Mouse (Mus musculus) neural tube, embryonic 13.5 days (tissue): Measurements from ENCODE around the gene Pagr1b. TPM values are rescaled to one million over a fixed set of nuclear protein-coding genes. Genes with fewer than 3 reads are reported as not detected.

Source experiments
- ATAC-seq: fragments of 200-750 bp; cut with Nextera tagmentation; 2 replicates; pipeline ENCODE4 v1.8.0; 2017; ENCODE audit warnings: low read depth, mild to moderate bottlenecking, moderate TSS enrichment, moderate library complexity
- H3K27ac ChIP-seq: fragments of 300-500 bp; sonication (generic); replicated peaks from 2 replicates; pipeline ENCODE4 v1.5.1; 2015; ENCODE audit warnings: moderate library complexity, mild to moderate bottlenecking, inconsistent platforms
- H3K27me3 ChIP-seq: fragments of 300-500 bp; sonication (generic); 2 replicates; pipeline ENCODE4 v1.6.1; 2015; ENCODE audit warnings: mild to moderate bottlenecking, inconsistent platforms
- H3K36me3 ChIP-seq: fragments of 300-500 bp; sonication (generic); 2 replicates; pipeline ENCODE4 v1.6.1; 2015; ENCODE audit warnings: mild to moderate bottlenecking, inconsistent platforms
- H3K4me1 ChIP-seq: fragments of 300-500 bp; sonication (generic); replicated peaks from 2 replicates; pipeline ENCODE4 v1.6.1; 2015; ENCODE audit warnings: inconsistent platforms
- H3K4me2 ChIP-seq: fragments of 300-500 bp; sonication (generic); 2 replicates; pipeline ENCODE4 v1.6.1; 2015; ENCODE audit warnings: inconsistent platforms, mild to moderate bottlenecking, moderate library complexity
- H3K4me3 ChIP-seq: fragments of 300-500 bp; sonication (generic); 2 replicates; pipeline ENCODE4 v1.5.1; 2015; ENCODE audit warnings: mild to moderate bottlenecking, inconsistent platforms
- H3K9ac ChIP-seq: fragments of 300-500 bp; sonication (generic); 2 replicates; pipeline ENCODE4 v1.6.1; 2015; ENCODE audit warnings: moderate library complexity, mild to moderate bottlenecking, inconsistent platforms
- H3K9me3 ChIP-seq: fragments of 300-500 bp; sonication (generic); 2 replicates; pipeline ENCODE4 v1.6.1; 2016; ENCODE audit warnings: inconsistent platforms
- WGBS: fragments of 180-500 bp; shearing (Covaris S2); methylation state at CpG from one replicate; pipeline ENCODE4 v1.1.7; 2015; 5-methylcytosine and 5-hydroxymethylcytosine counted together
- polyA plus RNA-seq: library from polyadenylated mRNA; unstranded; fragments of >200 nt; fragmentation: Nextera tagmentation; extraction: Ambion mirVana; gene quantifications from 2 replicates; pipeline ENCODE4 v1.2.1, GENCODE M21; 2015

Gene Pagr1b
- polyA plus RNA-seq, 1 experiment from 2014 or later = 0.50 TPM

- no peak overlapping the region for H3K4me3 ChIP-seq
- H3K9me3 ChIP-seq = no peaks in the 10 kb centered on the region
- H3K9ac ChIP-seq = no peak overlapping the region
- no peak for ATAC-seq
- H3K36me3 ChIP-seq = peaks cover 34% of the 10 kb centered on the region
- no peak overlapping the region for H3K27ac ChIP-seq
- WGBS = 83% methylated on average over 7 of the region's 7 CpGs
- H3K4me1 ChIP-seq = peaks cover 3% of the 10 kb centered on the region; the same call in 1 of the 2 replicates
- H3K4me2 ChIP-seq = no peak overlapping the region
- no peaks in the 10 kb centered on the region for H3K27me3 ChIP-seq
These were observed 33.2 kb downstream of the Pagr1b start for GRCm38 (mm10) chr7:126983113-126983512.

GRCm38 (mm10) chr7:126982054-126982453 lies 34.2 kb downstream of the Pagr1b start:
- Histone ChIP-seq H3K4me1 (peaks cover 13% of the 10 kb centered on the region), H3K4me2 (no peak overlapping the region), H3K9ac (no peak overlapping the region), H3K4me3 (no peak overlapping the region), H3K36me3 (peaks cover 37% of the 10 kb centered on the region), H3K27ac (no peak overlapping the region), H3K9me3 (no peaks in the 10 kb centered on the region), H3K27me3 (no peaks in the 10 kb centered on the region)
- no peak for ATAC-seq
- WGBS = 96% methylated on average over 4 of the region's 4 CpGs

GRCm38 (mm10) chr7:126981601-126982000 lies 34.7 kb downstream of the Pagr1b start:
- peaks cover 16% of the 10 kb centered on the region for H3K4me1 ChIP-seq
- H3K27me3 ChIP-seq = no peaks in the 10 kb centered on the region
- no peak overlapping the region for H3K27ac ChIP-seq
- no peak overlapping the region for H3K4me3 ChIP-seq
- no peak overlapping the region for H3K4me2 ChIP-seq
- peaks cover 37% of the 10 kb centered on the region for H3K36me3 ChIP-seq
- H3K9me3 ChIP-seq = no peaks in the 10 kb centered on the region
- WGBS = 95% methylated on average over 2 of the region's 2 CpGs
- no peak for ATAC-seq
- no peak overlapping the region for H3K9ac ChIP-seq

GRCm38 (mm10) chr7:126978841-126979240 lies 37.4 kb downstream of the Pagr1b start:
- no peak for ATAC-seq
- Histone ChIP-seq H3K27me3 (no peaks in the 10 kb centered on the region), H3K9me3 (no peaks in the 10 kb centered on the region), H3K27ac (no peak overlapping the region), H3K4me2 (no peak overlapping the region), H3K9ac (no peak overlapping the region), H3K4me1 (peaks cover 20% of the 10 kb centered on the region), H3K36me3 (peaks cover 37% of the 10 kb centered on the region), H3K4me3 (no peak overlapping the region)
- 95% methylated on average over 6 of the region's 6 CpGs for WGBS

GRCm38 (mm10) chr7:126976878-126977459 lies 39.3 kb downstream of the Pagr1b start:
- Histone ChIP-seq H3K27me3 (no peaks in the 10 kb centered on the region), H3K4me3 (peak overlapping the region; percentile 99), H3K9ac (peak overlapping the region; percentile 98), H3K27ac (peak overlapping the region; percentile 98), H3K9me3 (no peaks in the 10 kb centered on the region), H3K36me3 (peaks cover 44% of the 10 kb centered on the region), H3K4me1 (peaks cover 20% of the 10 kb centered on the region), H3K4me2 (peak overlapping the region; percentile 91)
- 29% methylated on average over 14 of the region's 14 CpGs for WGBS
- no peak for ATAC-seq

- Histone ChIP-seq H3K27ac (peak within 1 kb of the TSS; percentile 98), H3K4me1 (peaks cover 20% of the 10 kb centered on the region), H3K4me3 (peak within 1 kb of the TSS; percentile 99), H3K9ac (peak within 1 kb of the TSS; percentile 98), H3K27me3 (no peaks in the 10 kb centered on the region), H3K4me2 (peak within 1 kb of the TSS; percentile 91), H3K36me3 (peaks cover 47% of the 10 kb centered on the region), H3K9me3 (no peaks in the 10 kb centered on the region)
- peak; percentile 96 for ATAC-seq
- WGBS = under 1% methylated on average over 55 of the region's 55 CpGs
These were observed 40.1 kb downstream of the Pagr1b start, which contains the start of gene Cdiptos for GRCm38 (mm10) chr7:126975950-126976866. Gene Cdiptos (minus strand): TSS chr7:126976098.

- Histone ChIP-seq H3K9me3 (no peaks in the 10 kb centered on the region), H3K27ac (peak within 1 kb of the TSS; percentile 98), H3K4me3 (peak within 1 kb of the TSS; percentile 99), H3K27me3 (no peaks in the 10 kb centered on the region), H3K36me3 (peaks cover 48% of the 10 kb centered on the region), H3K9ac (peak within 1 kb of the TSS; percentile 98), H3K4me1 (peaks cover 20% of the 10 kb centered on the region), H3K4me2 (peak within 1 kb of the TSS; percentile 91)
- WGBS = 0% methylated on average over 1 of the region's 1 CpGs
- ATAC-seq = no peak
These were observed 40.6 kb downstream of the Pagr1b start, which contains the start of gene Cdipt for GRCm38 (mm10) chr7:126975893-126975949. Gene Cdipt (plus strand): TSS chr7:126975914.

- ATAC-seq = peak; percentile 7
- Histone ChIP-seq H3K36me3 (peaks cover 49% of the 10 kb centered on the region), H3K4me2 (peak overlapping the region; percentile 91), H3K9ac (no peak overlapping the region), H3K9me3 (no peaks in the 10 kb centered on the region), H3K4me3 (peak overlapping the region; percentile 99), H3K27me3 (no peaks in the 10 kb centered on the region), H3K27ac (0 out of 2 replicates have a peak overlapping the region, but pooled peaks have one; percentile 52), H3K4me1 (peaks cover 20% of the 10 kb centered on the region)
- WGBS = 11% methylated on average over 8 of the region's 8 CpGs
These were observed 40.8 kb downstream of the Pagr1b start for GRCm38 (mm10) chr7:126975493-126975892.

- WGBS = 69% methylated on average over 6 of the region's 6 CpGs
- Histone ChIP-seq H3K36me3 (peaks cover 92% of the 10 kb centered on the region), H3K27me3 (peaks cover 17% of the 10 kb centered on the region), H3K27ac (no peak overlapping the region), H3K4me1 (no peaks in the 10 kb centered on the region), H3K4me2 (no peak overlapping the region), H3K9ac (no peak overlapping the region), H3K9me3 (no peaks in the 10 kb centered on the region), H3K4me3 (no peak overlapping the region)
- no peak for ATAC-seq
These were observed 48.9 kb downstream of the Pagr1b start for GRCm38 (mm10) chr7:126967361-126967760.

- Histone ChIP-seq H3K27me3 (peaks cover 35% of the 10 kb centered on the region), H3K9me3 (no peaks in the 10 kb centered on the region), H3K4me1 (no peaks in the 10 kb centered on the region), H3K4me3 (no peak overlapping the region), H3K27ac (no peak overlapping the region), H3K36me3 (peaks cover 92% of the 10 kb centered on the region), H3K9ac (no peak overlapping the region), H3K4me2 (no peak overlapping the region)
- no peak for ATAC-seq
- 60% methylated on average over 3 of the region's 3 CpGs for WGBS
These were observed 50.7 kb downstream of the Pagr1b start for GRCm38 (mm10) chr7:126965568-126965967.

- no peak overlapping the region for H3K27ac ChIP-seq
- peaks cover 92% of the 10 kb centered on the region for H3K36me3 ChIP-seq
- peak overlapping the region; percentile 12; the same call in 1 of the 2 replicates for H3K9ac ChIP-seq
- H3K4me3 ChIP-seq = no peak overlapping the region
- no peaks in the 10 kb centered on the region for H3K9me3 ChIP-seq
- 25% methylated on average over 19 of the region's 19 CpGs for WGBS
- H3K4me1 ChIP-seq = no peaks in the 10 kb centered on the region
- no peak for ATAC-seq
- H3K27me3 ChIP-seq = peaks cover 39% of the 10 kb centered on the region
- no peak overlapping the region for H3K4me2 ChIP-seq
These were observed 52.6 kb downstream of the Pagr1b start for GRCm38 (mm10) chr7:126963548-126964286.

- no peak for ATAC-seq
- WGBS = 87% methylated on average over 4 of the region's 4 CpGs
These were observed 54.3 kb downstream of the Pagr1b start for GRCm38 (mm10) chr7:126961965-126962364.

More at GRCm38 (mm10) chr7:126961965-126962364, 54.3 kb downstream of the Pagr1b start:
- H3K27me3 ChIP-seq = peaks cover 39% of the 10 kb centered on the region
- H3K4me2 ChIP-seq = no peak overlapping the region
- no peak overlapping the region for H3K27ac ChIP-seq
- H3K9me3 ChIP-seq = no peaks in the 10 kb centered on the region
- H3K9ac ChIP-seq = no peak overlapping the region
- H3K4me3 ChIP-seq = no peak overlapping the region
- no peaks in the 10 kb centered on the region for H3K4me1 ChIP-seq
- peaks cover 91% of the 10 kb centered on the region for H3K36me3 ChIP-seq
